Mouse (Mus musculus): ENCODE results near the gene Nln.

DNA sequence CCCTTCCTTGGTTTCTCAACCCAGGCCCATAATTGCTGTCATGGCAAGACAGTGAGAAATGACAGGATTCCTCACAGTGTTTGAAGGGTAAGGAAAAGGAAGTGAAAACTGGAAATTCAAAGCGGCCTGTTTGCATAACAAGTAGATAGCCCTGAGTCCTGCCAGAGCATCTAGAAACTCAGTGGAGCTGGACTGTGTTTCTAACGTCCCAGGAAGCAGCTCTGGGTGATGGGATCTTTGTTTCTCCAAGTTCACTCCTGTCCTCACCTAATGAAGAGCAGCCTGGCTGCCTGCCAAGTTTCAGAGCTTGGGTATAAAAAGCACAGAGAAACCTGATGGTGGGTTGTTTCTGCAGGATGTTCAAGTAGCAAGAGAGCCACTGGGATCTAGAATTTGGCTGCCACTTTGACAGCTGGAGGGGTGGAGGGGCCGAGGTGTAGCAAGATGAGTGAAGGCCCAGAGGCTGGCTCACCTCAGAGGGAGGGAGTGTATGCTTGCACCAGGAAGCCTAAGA, 76.7 kb downstream of the Nln start:
- TF ChIP-seq CTCF (IDR thresholded peaks at IDR 0.05; ENCODE audit: control insufficient read depth, insufficient read depth, low read length): no peak
- TF ChIP-seq POLR2A (IDR thresholded peaks at IDR 0.05; ENCODE audit: borderline replicate concordance, control insufficient read depth, low read depth, low read length): no peak

Data from bone marrow, adult 2 months (tissue).